Mouse (Mus musculus) kidney, embryonic 16.5 days (tissue): ENCODE results near the gene Ngf. TPM values are rescaled to one million over a fixed set of nuclear protein-coding genes. Genes with fewer than 3 reads are reported as not detected.

Experiments used
- ATAC-seq: fragments of 200-750 bp; cut with Nextera tagmentation; 2 replicates; pipeline ENCODE4 v1.8.0; 2017; ENCODE audit warnings: moderate TSS enrichment; ENCODE audit not compliant: low FRiP score, low TSS enrichment
- H3K27ac ChIP-seq: fragments of 300-500 bp; sonication (generic); 2 replicates; pipeline ENCODE4 v1.5.1; 2014; ENCODE audit warnings: low read length
- H3K27me3 ChIP-seq: fragments of 300-500 bp; sonication (generic); 2 replicates; pipeline ENCODE4 v1.6.1; 2014; ENCODE audit warnings: low read length, control low read depth, mixed read lengths; ENCODE audit not compliant: insufficient read depth
- H3K36me3 ChIP-seq: fragments of 300-500 bp; sonication (generic); 2 replicates; pipeline ENCODE4 v1.6.1; 2014; ENCODE audit warnings: low read length, control low read depth, mixed read lengths; ENCODE audit not compliant: insufficient read depth
- H3K4me1 ChIP-seq: fragments of 300-500 bp; sonication (generic); 2 replicates; pipeline ENCODE4 v1.6.1; 2014; ENCODE audit warnings: low read length, control low read depth, mixed read lengths; ENCODE audit not compliant: insufficient read depth
- H3K4me2 ChIP-seq: fragments of 300-500 bp; sonication (generic); replicated peaks from 2 replicates; pipeline ENCODE4 v1.6.1; 2014; ENCODE audit warnings: low read depth, low read length
- H3K4me3 ChIP-seq: fragments of 300-500 bp; sonication (generic); 2 replicates; pipeline ENCODE4 v1.5.1; 2014; ENCODE audit warnings: mild to moderate bottlenecking, low read length
- H3K9ac ChIP-seq: fragments of 300-500 bp; sonication (generic); replicated peaks from 2 replicates; pipeline ENCODE4 v1.6.1; 2014; ENCODE audit warnings: low read length
- H3K9me3 ChIP-seq: fragments of 300-500 bp; sonication (generic); 2 replicates; pipeline ENCODE4 v1.6.1; 2016; ENCODE audit warnings: low read length, control low read depth
- WGBS: fragments of 180-500 bp; shearing (Covaris S2); extraction: QIAGEN DNeasy Blood & Tissue Kit; methylation state at CpG from one replicate; pipeline ENCODE4 v1.1.7; 2014; 5-methylcytosine and 5-hydroxymethylcytosine counted together
- polyA plus RNA-seq: library from polyadenylated mRNA; unstranded; fragments of >200 nt; fragmentation: Nextera tagmentation; extraction: Ambion mirVana; gene quantifications from 2 replicates; pipeline ENCODE4 v1.2.1, GENCODE M21; 2015

Ngf gene
- polyA plus RNA-seq, 1 experiment from 2014 or later = 4.1 TPM

GRCm38 (mm10) chr3:102526481-102526880 lies 56.8 kb downstream of the Ngf start:
- H3K36me3 ChIP-seq = no peaks in the 10 kb centered on the region
- no peak for ATAC-seq
- no peaks in the 10 kb centered on the region for H3K9me3 ChIP-seq
- H3K9ac ChIP-seq = no peak overlapping the region
- H3K4me3 ChIP-seq = no peak overlapping the region
- H3K27me3 ChIP-seq = no peaks in the 10 kb centered on the region
- no peak overlapping the region for H3K4me2 ChIP-seq
- WGBS = 58% methylated on average over 6 of the region's 6 CpGs
- H3K27ac ChIP-seq = no peak overlapping the region
- no peaks in the 10 kb centered on the region for H3K4me1 ChIP-seq

DNA sequence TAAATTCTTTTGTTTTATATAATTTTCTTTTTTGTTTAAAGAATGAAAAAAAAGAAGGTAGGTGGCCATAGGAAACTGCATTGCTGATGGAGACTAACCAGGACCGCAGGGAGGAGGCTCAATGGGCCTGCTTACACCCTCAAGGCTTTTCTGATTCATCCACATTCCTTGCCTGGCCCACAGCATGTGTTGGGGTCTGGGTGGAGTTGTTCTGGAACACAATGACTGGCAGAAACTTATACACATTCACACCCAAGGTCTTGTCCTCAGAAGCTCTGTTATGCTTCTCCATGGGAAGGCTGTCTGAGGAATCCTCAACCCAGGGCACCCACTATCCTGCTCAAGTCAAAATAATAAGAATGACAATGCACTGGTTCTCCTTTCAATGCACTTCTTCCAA lies 65.0 kb downstream of the Ngf start:
- Histone ChIP-seq H3K4me1 (no peaks in the 10 kb centered on the region), H3K27ac (no peak overlapping the region), H3K36me3 (no peaks in the 10 kb centered on the region), H3K4me3 (no peak overlapping the region), H3K9ac (no peak overlapping the region), H3K4me2 (no peak overlapping the region), H3K9me3 (no peaks in the 10 kb centered on the region), H3K27me3 (no peaks in the 10 kb centered on the region)
- ATAC-seq = no peak
- 86% methylated on average over 1 of the region's 1 CpGs for WGBS

DNA sequence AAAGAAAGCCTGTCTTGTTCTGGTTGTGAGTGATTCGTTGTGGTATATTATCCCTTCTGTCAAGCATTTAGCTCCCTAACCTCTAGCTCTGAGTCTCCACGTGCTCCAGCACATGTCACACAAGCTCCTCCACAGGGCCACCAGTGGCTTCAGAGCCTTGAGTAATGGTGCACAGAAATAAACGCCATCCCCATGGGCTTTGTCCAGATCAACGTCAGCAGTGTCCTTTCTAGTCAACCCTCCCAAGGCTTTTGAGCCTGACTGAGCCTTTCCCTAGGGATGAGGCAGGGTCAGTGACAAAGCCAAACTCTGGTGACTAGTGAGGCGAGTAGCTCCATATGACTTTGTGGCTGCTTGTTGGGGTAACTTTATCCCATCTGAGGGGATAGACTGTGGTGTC lies 73.9 kb downstream of the Ngf start:
- Histone ChIP-seq H3K4me1 (no peaks in the 10 kb centered on the region), H3K27me3 (no peaks in the 10 kb centered on the region), H3K4me3 (no peak overlapping the region), H3K9ac (no peak overlapping the region), H3K4me2 (no peak overlapping the region), H3K36me3 (no peaks in the 10 kb centered on the region), H3K27ac (no peak overlapping the region), H3K9me3 (no peaks in the 10 kb centered on the region)
- no peak for ATAC-seq
- WGBS = 57% methylated on average over 5 of the region's 5 CpGs

- 79% methylated on average over 5 of the region's 5 CpGs for WGBS
- Histone ChIP-seq H3K27me3 (no peaks in the 10 kb centered on the region), H3K4me1 (no peaks in the 10 kb centered on the region), H3K4me2 (no peak overlapping the region), H3K27ac (no peak overlapping the region), H3K4me3 (no peak overlapping the region), H3K9me3 (no peaks in the 10 kb centered on the region), H3K9ac (no peak overlapping the region), H3K36me3 (no peaks in the 10 kb centered on the region)
- no peak for ATAC-seq
Observed at GRCm38 (mm10) chr3:102547536-102547935, 77.8 kb downstream of the Ngf start.

- ATAC-seq = no peak
- Histone ChIP-seq H3K9ac (no peak overlapping the region), H3K36me3 (no peaks in the 10 kb centered on the region), H3K4me1 (no peaks in the 10 kb centered on the region), H3K4me2 (no peak overlapping the region), H3K9me3 (no peaks in the 10 kb centered on the region), H3K27ac (no peak overlapping the region), H3K27me3 (no peaks in the 10 kb centered on the region), H3K4me3 (no peak overlapping the region)
- WGBS = 64% methylated on average over 6 of the region's 6 CpGs
Observed at GRCm38 (mm10) chr3:102553935-102554670, 84.4 kb downstream of the Ngf start.

DNA sequence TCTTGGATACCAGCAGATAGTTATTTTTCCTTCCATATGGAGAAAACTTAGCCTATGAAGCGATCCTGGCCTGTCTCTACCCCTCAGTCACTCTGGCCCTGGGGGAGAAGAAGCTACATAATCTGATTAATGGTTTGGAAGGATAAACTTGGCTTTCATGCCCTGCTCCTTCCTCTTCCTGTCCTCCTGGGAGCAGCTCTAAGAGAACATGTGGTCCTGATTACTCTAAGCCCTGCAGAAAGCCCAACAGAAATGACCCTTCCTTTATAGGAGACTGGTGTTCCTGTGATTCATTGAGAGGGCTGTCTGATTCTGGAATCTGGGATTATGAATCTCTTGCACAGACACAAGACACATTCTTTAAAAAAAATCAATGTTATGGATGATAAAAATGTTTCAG lies 86.4 kb downstream of the Ngf start:
- WGBS = 37% methylated on average over 1 of the region's 1 CpGs
- H3K9me3 ChIP-seq = no peaks in the 10 kb centered on the region
- no peaks in the 10 kb centered on the region for H3K27me3 ChIP-seq
- H3K9ac ChIP-seq = no peak overlapping the region
- no peaks in the 10 kb centered on the region for H3K4me1 ChIP-seq
- no peak overlapping the region for H3K4me3 ChIP-seq
- no peak for ATAC-seq
- no peaks in the 10 kb centered on the region for H3K36me3 ChIP-seq
- H3K4me2 ChIP-seq = no peak overlapping the region
- no peak overlapping the region for H3K27ac ChIP-seq

GRCm38 (mm10) chr3:102556645-102557044 lies 86.9 kb downstream of the Ngf start:
- Histone ChIP-seq H3K4me2 (no peak overlapping the region), H3K27ac (no peak overlapping the region), H3K4me1 (no peaks in the 10 kb centered on the region), H3K36me3 (no peaks in the 10 kb centered on the region), H3K4me3 (no peak overlapping the region), H3K9ac (no peak overlapping the region), H3K9me3 (no peaks in the 10 kb centered on the region), H3K27me3 (no peaks in the 10 kb centered on the region)
- ATAC-seq = no peak
